Mouse (Mus musculus) adipocyte (in vitro differentiated cells): ENCODE measurements around the gene Ssbp2.
A peak's percentile ranks its signal among the peaks of the same experiment; 100 is the strongest.

Source experiments
- DNase-seq: peaks from one replicate; pipeline ENCODE4 v3.0.0-alpha.2; 2016; ENCODE audit warnings: low spot score

Gene Ssbp2

GRCm38 (mm10) chr13:91529821-91530220, 69.7 kb downstream of the Ssbp2 start:
- no peak for DNase-seq

GRCm38 (mm10) chr13:91536711-91537110, 76.6 kb downstream of the Ssbp2 start:
- no peak for DNase-seq

GRCm38 (mm10) chr13:91540145-91541068, 80.3 kb downstream of the Ssbp2 start:
- no peak for DNase-seq

GRCm38 (mm10) chr13:91541069-91541429, 81.0 kb downstream of the Ssbp2 start:
- no peak for DNase-seq

- DNase-seq = peak; percentile 9
Measured at GRCm38 (mm10) chr13:91543555-91543954, 83.5 kb downstream of the Ssbp2 start.

- no peak for DNase-seq
Measured at GRCm38 (mm10) chr13:91564047-91564446, 104.0 kb downstream of the Ssbp2 start.

- no peak for DNase-seq
Measured at GRCm38 (mm10) chr13:91564755-91565154, 104.7 kb downstream of the Ssbp2 start.

GRCm38 (mm10) chr13:91581504-91581903, 121.4 kb downstream of the Ssbp2 start:
- no peak for DNase-seq

- DNase-seq = no peak
Measured at GRCm38 (mm10) chr13:91582212-91582611, 122.1 kb downstream of the Ssbp2 start.

GRCm38 (mm10) chr13:91586368-91586767, 126.3 kb downstream of the Ssbp2 start:
- no peak for DNase-seq

GRCm38 (mm10) chr13:91588475-91588874, 128.4 kb downstream of the Ssbp2 start:
- no peak for DNase-seq

GRCm38 (mm10) chr13:91591863-91592262, 131.8 kb downstream of the Ssbp2 start:
- no peak for DNase-seq

- DNase-seq = no peak
Measured at GRCm38 (mm10) chr13:91595284-91595683, 135.2 kb downstream of the Ssbp2 start.

- no peak for DNase-seq
Measured at GRCm38 (mm10) chr13:91599594-91599993, 139.5 kb downstream of the Ssbp2 start.

GRCm38 (mm10) chr13:91605043-91605840, 145.2 kb downstream of the Ssbp2 start:
- DNase-seq = no peak

GRCm38 (mm10) chr13:91610601-91611000, 150.5 kb downstream of the Ssbp2 start:
- no peak for DNase-seq

GRCm38 (mm10) chr13:91611909-91612308, 151.8 kb downstream of the Ssbp2 start:
- no peak for DNase-seq

GRCm38 (mm10) chr13:91612578-91612977, 152.5 kb downstream of the Ssbp2 start:
- no peak for DNase-seq

- DNase-seq = no peak
Measured at GRCm38 (mm10) chr13:91616050-91616449, 156.0 kb downstream of the Ssbp2 start.

GRCm38 (mm10) chr13:91616876-91617275, 156.8 kb downstream of the Ssbp2 start:
- no peak for DNase-seq

GRCm38 (mm10) chr13:91619431-91619830, 159.3 kb downstream of the Ssbp2 start:
- no peak for DNase-seq

- no peak for DNase-seq
Measured at GRCm38 (mm10) chr13:91620541-91620940, 160.5 kb downstream of the Ssbp2 start.

- peak; percentile 4 for DNase-seq
Measured at GRCm38 (mm10) chr13:91631291-91631799, 171.3 kb downstream of the Ssbp2 start.
